Mouse (Mus musculus) yolk sac, embryonic 10.5 days (tissue): ENCODE results near the gene Sppl2c.
"Not testable (repeated sequence)": the region's sequence is repeated elsewhere in the genome, so short reads cannot be mapped to it uniquely, and the experiment has no call there.

Experiments
- DNase-seq: peaks from one replicate; pipeline ENCODE4 v3.0.0-alpha.2; 2017; ENCODE audit warnings: low spot score

Sppl2c gene

GRCm38 (mm10) chr11:104195791-104196190 is 9.7 kb downstream of the Sppl2c start:
- peak; percentile 45 for DNase-seq

GRCm38 (mm10) chr11:104197861-104198260 is 11.7 kb downstream of the Sppl2c start:
- DNase-seq = peak; percentile 35

GRCm38 (mm10) chr11:104203271-104203670 is 17.1 kb downstream of the Sppl2c start:
- DNase-seq = no peak

DNA sequence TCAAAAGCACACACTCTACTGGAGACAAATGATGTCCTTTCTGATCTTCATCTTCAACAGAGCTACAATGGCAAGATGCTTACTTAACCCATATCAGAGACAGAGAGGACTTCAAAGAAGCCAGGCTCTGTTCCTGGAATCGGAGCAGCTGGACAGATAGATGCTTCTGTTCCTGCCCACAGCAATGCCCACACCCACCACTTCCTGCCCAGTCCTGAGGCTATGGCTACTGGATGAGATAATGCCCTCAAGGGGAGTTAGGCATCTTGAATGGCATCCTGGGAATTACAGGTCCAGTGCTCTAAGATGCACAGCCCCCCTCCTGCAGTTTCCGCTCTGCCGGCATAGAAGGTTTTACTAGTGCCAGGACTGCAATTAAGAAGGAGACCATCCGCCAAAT is 20.4 kb downstream of the Sppl2c start:
- DNase-seq = no peak

DNA sequence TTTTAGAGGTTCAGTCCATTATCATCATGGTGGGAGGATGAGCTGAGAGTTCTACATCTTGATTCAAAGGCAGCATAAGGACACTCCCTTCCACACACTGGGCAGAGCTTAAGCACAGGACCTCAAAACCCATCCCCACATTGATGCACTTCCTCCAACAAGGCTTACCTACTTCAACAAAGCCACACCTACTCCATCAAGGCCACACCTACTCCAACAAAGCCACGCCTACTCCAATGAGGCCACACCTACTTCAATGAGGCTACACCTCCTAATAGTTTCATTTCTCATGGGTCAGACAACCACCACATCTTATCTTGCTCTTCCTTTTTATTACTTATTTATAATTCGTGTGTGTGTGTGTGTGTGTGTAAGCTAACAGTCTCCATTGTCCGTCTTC is 22.9 kb downstream of the Sppl2c start:
- DNase-seq = no peak

GRCm38 (mm10) chr11:104211251-104211650 is 25.1 kb downstream of the Sppl2c start:
- DNase-seq = no peak

GRCm38 (mm10) chr11:104214128-104214527 is 28.0 kb downstream of the Sppl2c start:
- DNase-seq = not testable (repeated sequence)

DNA sequence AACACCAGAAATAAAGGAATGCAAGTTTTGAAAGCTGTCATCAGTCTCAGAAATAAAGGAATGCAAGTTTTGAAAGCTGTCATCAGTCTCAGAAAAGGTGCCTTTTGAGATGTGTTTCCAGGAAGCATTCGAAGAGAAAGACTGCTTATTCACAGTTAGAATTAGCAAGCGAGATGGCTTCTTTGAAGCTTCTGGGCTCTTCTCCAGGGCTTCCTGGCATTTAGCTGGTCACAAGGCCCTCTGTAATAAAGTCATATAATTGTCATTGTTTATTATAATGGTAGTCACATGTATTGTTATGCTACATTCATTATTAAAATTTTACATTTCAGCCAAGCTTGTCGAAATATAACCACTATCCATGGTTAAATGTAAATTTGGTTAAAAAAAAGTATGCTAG is 31.9 kb downstream of the Sppl2c start:
- DNase-seq = no peak

DNA sequence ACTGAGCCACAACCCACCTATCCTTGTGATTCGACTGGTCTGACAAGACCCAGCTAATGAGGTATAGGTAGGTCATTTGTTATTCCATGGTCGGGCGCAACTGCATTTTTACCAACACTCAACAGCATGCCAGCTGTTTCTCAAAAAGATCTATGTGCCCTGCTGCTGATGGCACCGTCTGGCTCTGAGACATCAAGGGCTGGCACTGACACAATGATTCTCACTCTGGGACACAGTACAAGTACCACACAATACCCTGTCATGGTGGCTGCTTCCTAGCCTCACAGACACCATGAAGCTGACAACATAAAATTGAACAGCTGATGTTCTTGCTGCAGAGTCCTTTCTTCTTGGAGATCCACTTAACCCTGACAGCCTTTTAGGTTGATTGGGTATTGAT is 34.2 kb downstream of the Sppl2c start:
- no peak for DNase-seq

GRCm38 (mm10) chr11:104221751-104222150 is 35.6 kb downstream of the Sppl2c start:
- DNase-seq = no peak

DNA sequence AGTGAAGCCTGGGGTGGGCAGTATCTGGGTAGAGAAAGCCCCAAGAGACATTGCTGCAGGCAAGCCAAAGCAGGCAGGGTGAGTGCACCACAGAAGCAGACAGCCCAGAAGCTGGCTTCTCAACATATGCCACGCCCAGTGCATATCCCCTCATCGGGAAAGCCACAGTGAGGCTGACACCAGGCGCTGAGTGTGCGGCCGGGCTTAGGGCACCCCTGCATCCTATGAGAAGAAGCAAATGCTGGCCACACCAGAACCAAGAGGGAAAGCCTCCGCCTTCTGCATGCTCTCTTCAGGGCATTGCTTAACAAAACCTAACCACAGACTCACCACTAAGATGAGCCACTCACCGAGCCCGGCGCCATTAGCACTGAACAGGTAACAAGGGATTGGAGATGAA is 37.2 kb downstream of the Sppl2c start:
- no peak for DNase-seq

DNA sequence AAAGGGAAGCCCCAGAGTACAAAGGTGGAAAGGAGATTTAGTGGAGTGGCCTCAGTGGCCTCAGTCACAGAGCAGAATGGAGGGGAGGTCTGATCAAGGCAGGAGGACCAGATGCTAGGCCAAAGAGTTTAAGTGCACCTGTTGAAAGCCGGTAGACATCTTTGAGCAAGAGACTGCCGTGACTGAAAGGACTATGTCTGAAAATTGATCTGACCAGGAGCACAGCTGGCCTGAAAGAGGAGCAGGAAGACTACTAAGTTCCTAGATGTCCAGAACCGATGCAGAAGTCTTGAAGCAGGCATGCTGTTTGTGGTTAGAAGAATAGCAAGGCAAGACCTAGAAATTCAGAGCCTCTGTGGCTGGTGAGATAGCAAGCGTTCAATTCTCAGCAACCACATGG is 43.3 kb downstream of the Sppl2c start:
- DNase-seq = no peak

- no peak for DNase-seq
Measured at GRCm38 (mm10) chr11:104230066-104230778, 44.1 kb downstream of the Sppl2c start.

GRCm38 (mm10) chr11:104231041-104231911 is 45.1 kb downstream of the Sppl2c start, which contains the start of gene Mapt:
TSS of gene Mapt (plus strand) at chr11:104231390.
- peak; percentile 84 for DNase-seq

GRCm38 (mm10) chr11:104232141-104233061 is 46.3 kb downstream of the Sppl2c start:
- no peak for DNase-seq

- DNase-seq = no peak
Measured at GRCm38 (mm10) chr11:104233101-104233500, 47.0 kb downstream of the Sppl2c start.

DNA sequence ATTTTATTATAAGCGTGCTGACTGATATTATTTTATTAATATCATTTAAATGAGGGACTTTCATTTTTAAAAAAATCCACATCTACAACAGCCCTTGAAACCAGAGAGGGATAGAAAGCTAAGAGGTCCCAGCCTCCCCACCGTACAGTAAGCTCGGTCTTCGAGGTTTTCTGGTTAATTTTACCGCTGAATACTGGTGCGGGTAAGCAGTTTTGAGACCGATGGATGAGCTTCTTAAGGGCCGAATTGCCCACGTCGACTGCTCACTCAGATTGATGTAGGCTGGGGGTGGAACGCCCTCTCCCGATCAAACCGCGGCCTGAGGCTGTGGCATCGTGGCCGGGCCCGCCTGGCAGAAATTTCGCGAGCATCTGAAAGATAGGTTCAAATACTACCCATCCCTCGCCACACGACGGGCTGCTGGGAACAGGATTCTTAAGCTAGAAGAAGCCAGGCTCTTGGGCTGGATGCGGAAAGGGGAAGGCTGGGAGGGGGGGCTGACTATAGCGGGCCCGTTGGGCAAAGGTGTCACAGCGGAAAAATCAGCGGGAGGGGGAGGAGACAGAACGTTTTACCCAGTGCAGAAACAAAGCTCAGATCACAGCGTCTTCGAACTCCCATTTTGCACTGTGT is 47.6 kb downstream of the Sppl2c start:
- DNase-seq = no peak

DNA sequence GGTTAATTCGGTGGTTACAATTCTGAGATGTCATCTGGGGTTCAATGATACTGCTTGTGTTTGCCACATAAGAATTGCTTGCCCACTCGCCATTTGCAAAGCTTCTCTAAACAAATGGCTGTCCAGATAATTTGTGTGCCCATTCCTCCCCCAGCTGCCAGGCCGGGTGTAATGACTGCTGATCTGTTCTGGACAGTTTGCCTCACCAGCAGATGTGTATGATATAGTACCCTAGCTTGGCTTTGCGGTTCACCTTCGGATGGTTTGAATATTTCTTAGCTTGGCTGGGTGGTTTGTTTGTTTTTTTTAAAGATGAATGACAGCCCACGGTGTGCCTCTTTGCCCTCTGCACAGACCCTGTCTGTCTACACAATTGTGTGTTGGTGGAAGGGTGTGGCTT is 48.6 kb downstream of the Sppl2c start:
- no peak for DNase-seq

DNA sequence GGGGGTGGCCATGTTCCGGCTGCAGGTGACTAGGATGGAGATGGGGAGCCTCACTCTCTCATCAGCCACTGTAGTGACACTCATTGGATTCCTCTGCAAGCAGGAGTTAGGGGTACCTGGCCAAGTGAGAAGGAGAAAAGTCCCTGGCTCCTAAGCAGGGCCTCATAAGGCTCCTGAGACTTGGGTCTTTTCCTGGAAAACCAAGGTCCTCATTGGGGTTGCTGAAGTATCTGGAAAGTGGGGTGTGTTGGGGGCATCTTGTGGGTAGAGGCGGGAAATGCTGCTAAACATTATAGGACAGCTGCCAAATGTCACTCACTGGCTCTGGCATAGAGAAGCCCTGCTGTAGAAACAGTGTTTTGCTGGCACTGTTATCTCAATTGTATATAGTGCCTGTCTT is 49.8 kb downstream of the Sppl2c start:
- DNase-seq = no peak

- DNase-seq = no peak
Measured at GRCm38 (mm10) chr11:104237226-104237625, 51.1 kb downstream of the Sppl2c start.

DNA sequence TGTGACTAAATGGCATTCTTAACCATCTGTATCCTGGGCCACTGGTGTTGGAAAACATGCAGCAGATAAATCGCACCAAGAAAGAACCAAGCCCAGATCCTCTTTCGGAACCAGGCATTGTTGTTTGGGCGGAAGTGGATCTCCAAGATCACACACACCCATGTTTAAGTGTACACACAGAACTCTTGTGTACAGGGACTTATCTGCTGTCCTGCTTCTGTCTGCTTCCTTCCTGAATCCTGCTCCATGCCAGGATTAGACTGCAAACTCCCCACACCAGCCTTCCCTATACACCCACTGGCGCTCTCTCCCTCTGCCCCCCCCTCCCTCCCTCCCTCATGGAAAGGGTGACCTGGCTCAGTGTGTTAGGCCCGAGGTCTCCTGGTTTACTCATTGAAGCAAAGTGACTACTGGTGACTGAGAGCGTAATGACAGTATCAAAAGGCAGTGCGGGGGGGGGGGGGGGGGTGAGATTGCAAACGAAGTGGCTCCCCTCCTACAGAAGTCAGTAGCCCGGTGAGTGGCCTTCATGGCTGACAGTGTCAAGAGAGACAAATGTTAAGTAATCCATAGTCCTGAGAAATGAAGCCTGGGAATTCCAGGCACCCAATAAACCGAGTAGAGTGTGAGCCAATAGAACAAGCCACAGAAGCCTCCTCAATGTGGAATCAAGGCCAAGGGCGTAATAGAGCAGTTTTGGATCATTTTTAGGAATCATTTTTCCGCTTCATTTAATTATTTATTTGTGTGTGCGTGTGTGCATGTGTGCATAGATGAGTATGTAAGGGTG is 52.0 kb downstream of the Sppl2c start:
- no peak for DNase-seq
